Mouse (Mus musculus): ENCODE results near the gene Usp6nl.

The Usp6nl gene

GRCm38 (mm10) chr2:6322376-6322901, at the start of gene Usp6nl:
TSS of gene Usp6nl (plus strand) at chr2:6322667.
- TF ChIP-seq GATA4 (IDR thresholded peaks at IDR 0.05; ENCODE audit: insufficient replicate concordance, low read length) = no peak

GRCm38 (mm10) chr2:6273392-6273845, 49.0 kb upstream of the Usp6nl start:
- no peak for TF ChIP-seq GATA4 (IDR thresholded peaks at IDR 0.05; ENCODE audit: insufficient replicate concordance, low read length)

- TF ChIP-seq GATA4 (IDR thresholded peaks at IDR 0.05; ENCODE audit: insufficient replicate concordance, low read length) = no peak
Observed at GRCm38 (mm10) chr2:6278813-6279530, 43.5 kb upstream of the Usp6nl start.

GRCm38 (mm10) chr2:6279614-6280301, 42.7 kb upstream of the Usp6nl start:
- TF ChIP-seq GATA4 (IDR thresholded peaks at IDR 0.05; ENCODE audit: insufficient replicate concordance, low read length) = no peak

- TF ChIP-seq GATA4 (IDR thresholded peaks at IDR 0.05; ENCODE audit: insufficient replicate concordance, low read length) = no peak
Observed at GRCm38 (mm10) chr2:6283569-6283968, 38.9 kb upstream of the Usp6nl start.

- TF ChIP-seq GATA4 (IDR thresholded peaks at IDR 0.05; ENCODE audit: insufficient replicate concordance, low read length) = no peak
Observed at GRCm38 (mm10) chr2:6284784-6285183, 37.7 kb upstream of the Usp6nl start.

GRCm38 (mm10) chr2:6285794-6286193, 36.7 kb upstream of the Usp6nl start:
- no peak for TF ChIP-seq GATA4 (IDR thresholded peaks at IDR 0.05; ENCODE audit: insufficient replicate concordance, low read length)

GRCm38 (mm10) chr2:6293825-6294444, 28.5 kb upstream of the Usp6nl start:
- no peak for TF ChIP-seq GATA4 (IDR thresholded peaks at IDR 0.05; ENCODE audit: insufficient replicate concordance, low read length)

- no peak for TF ChIP-seq GATA4 (IDR thresholded peaks at IDR 0.05; ENCODE audit: insufficient replicate concordance, low read length)
Observed at GRCm38 (mm10) chr2:6294993-6295628, 27.4 kb upstream of the Usp6nl start.

- no peak for TF ChIP-seq GATA4 (IDR thresholded peaks at IDR 0.05; ENCODE audit: insufficient replicate concordance, low read length)
Observed at GRCm38 (mm10) chr2:6304768-6305167, 17.7 kb upstream of the Usp6nl start.

- TF ChIP-seq GATA4 (IDR thresholded peaks at IDR 0.05; ENCODE audit: insufficient replicate concordance, low read length) = no peak
Observed at GRCm38 (mm10) chr2:6306861-6307260, 15.6 kb upstream of the Usp6nl start.

GRCm38 (mm10) chr2:6309373-6309821, 13.1 kb upstream of the Usp6nl start:
- no peak for TF ChIP-seq GATA4 (IDR thresholded peaks at IDR 0.05; ENCODE audit: insufficient replicate concordance, low read length)

- no peak for TF ChIP-seq GATA4 (IDR thresholded peaks at IDR 0.05; ENCODE audit: insufficient replicate concordance, low read length)
Observed at GRCm38 (mm10) chr2:6312764-6313163, 9.7 kb upstream of the Usp6nl start.

GRCm38 (mm10) chr2:6313733-6314132, 8.7 kb upstream of the Usp6nl start:
- no peak for TF ChIP-seq GATA4 (IDR thresholded peaks at IDR 0.05; ENCODE audit: insufficient replicate concordance, low read length)

GRCm38 (mm10) chr2:6320153-6320552, 2.3 kb upstream of the Usp6nl start:
- TF ChIP-seq GATA4 (IDR thresholded peaks at IDR 0.05; ENCODE audit: insufficient replicate concordance, low read length) = no peak
